Mouse (Mus musculus): ENCODE data around the gene Arl11. TPM values are rescaled to one million over a fixed set of nuclear protein-coding genes. Genes with fewer than 3 reads are reported as not detected.

Arl11 gene
- polyA plus RNA-seq, 1 experiment from 2014 or later, result 1.2 TPM

DNA sequence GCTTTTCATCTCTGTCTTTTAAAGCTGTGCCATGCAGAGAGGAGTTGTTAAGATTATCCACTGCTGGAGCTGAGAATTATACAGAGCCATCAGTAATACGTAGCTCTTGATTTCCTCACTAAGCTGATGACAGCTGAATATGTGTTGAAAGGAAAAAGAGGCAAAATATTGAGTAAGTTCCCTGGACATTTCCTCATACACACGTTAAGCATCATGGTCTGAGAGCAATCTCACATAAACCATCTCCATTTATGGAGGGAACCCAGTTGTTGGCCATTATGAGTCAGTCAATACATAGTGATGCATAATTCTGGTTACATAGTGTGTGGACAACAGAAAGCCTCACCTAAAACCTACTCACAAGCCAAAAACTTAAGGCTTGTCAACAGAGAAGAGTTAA lies 7.1 kb upstream of the Arl11 start:
- no peaks in the 10 kb centered on the region for H3K4me1 ChIP-seq (replicated peaks; ENCODE audit: control insufficient read depth, insufficient read depth)
- TF ChIP-seq EP300 (optimal IDR thresholded peaks at IDR 0.05) (no peak), CTCF (IDR thresholded peaks at IDR 0.05; ENCODE audit: low read depth) (no peak)
- ATAC-seq (ENCODE audit: low FRiP score, low TSS enrichment) (no peak), DNase-seq (ENCODE audit: low spot score) (no peak)
- H3K36me3 ChIP-seq (ENCODE audit: control insufficient read depth, insufficient read depth, low read length), result no peaks in the 10 kb centered on the region
- no peaks in the 10 kb centered on the region for H3K27me3 ChIP-seq (ENCODE audit: control insufficient read depth, insufficient read depth, low read length)
- no peak overlapping the region for H3K4me3 ChIP-seq (ENCODE audit: low read depth, low read length)
- no peak overlapping the region for H3K4me2 ChIP-seq (replicated peaks; ENCODE audit: low read depth)
- no peak overlapping the region for H3K9ac ChIP-seq (ENCODE audit: low read length)
- H3K27ac ChIP-seq (replicated peaks), result no peak overlapping the region
- H3K9me3 ChIP-seq (ENCODE audit: control insufficient read depth, low read length), result no peaks in the 10 kb centered on the region
- 39% methylated on average over 2 of the region's 2 CpGs for WGBS

DNA sequence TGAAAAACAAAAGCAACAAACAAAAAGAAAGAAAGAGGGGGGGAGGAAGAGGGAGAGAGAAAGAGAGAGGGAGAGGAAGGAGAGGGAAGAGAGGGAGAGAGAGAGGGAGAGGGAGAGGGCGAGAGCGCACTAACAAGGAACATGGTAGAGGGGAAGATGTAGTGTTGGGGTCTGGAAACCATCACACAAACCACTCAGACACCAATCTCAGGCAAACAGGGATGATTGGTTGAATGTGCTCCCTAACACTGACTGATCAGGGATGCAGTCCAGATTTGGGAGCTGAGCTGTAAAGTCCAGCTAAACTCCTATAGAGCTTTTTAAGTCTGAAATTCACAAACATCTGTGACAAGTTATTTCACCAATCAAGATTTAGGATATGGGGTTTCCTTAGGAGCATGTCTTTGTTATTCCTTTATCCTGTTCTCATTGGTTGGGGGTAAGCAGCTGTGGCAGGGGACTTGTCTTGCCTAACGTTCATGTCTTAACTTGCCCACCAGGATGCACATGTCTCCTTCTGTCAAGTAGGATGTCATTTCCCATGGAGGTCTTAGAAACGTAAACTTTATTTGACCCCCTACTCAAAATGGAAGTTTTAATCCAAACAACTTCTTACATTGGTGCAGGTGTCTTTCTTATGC lies 5.5 kb upstream of the Arl11 start:
- ATAC-seq (ENCODE audit: low FRiP score, low TSS enrichment) (no peak), DNase-seq (ENCODE audit: low spot score) (no peak)
- no peaks in the 10 kb centered on the region for H3K27me3 ChIP-seq (ENCODE audit: control insufficient read depth, insufficient read depth, low read length)
- no peak overlapping the region for H3K4me3 ChIP-seq (ENCODE audit: low read depth, low read length)
- no peaks in the 10 kb centered on the region for H3K36me3 ChIP-seq (ENCODE audit: control insufficient read depth, insufficient read depth, low read length)
- H3K27ac ChIP-seq (replicated peaks), result no peak overlapping the region
- H3K9ac ChIP-seq (ENCODE audit: low read length), result no peak overlapping the region
- H3K4me2 ChIP-seq (replicated peaks; ENCODE audit: low read depth), result no peak overlapping the region
- no peaks in the 10 kb centered on the region for H3K9me3 ChIP-seq (ENCODE audit: control insufficient read depth, low read length)
- no peaks in the 10 kb centered on the region for H3K4me1 ChIP-seq (replicated peaks; ENCODE audit: control insufficient read depth, insufficient read depth)
- TF ChIP-seq CTCF (IDR thresholded peaks at IDR 0.05; ENCODE audit: low read depth), result no peak
- TF ChIP-seq EP300 (optimal IDR thresholded peaks at IDR 0.05), result no peak
- WGBS, result 47% methylated on average over 4 of the region's 4 CpGs

DNA sequence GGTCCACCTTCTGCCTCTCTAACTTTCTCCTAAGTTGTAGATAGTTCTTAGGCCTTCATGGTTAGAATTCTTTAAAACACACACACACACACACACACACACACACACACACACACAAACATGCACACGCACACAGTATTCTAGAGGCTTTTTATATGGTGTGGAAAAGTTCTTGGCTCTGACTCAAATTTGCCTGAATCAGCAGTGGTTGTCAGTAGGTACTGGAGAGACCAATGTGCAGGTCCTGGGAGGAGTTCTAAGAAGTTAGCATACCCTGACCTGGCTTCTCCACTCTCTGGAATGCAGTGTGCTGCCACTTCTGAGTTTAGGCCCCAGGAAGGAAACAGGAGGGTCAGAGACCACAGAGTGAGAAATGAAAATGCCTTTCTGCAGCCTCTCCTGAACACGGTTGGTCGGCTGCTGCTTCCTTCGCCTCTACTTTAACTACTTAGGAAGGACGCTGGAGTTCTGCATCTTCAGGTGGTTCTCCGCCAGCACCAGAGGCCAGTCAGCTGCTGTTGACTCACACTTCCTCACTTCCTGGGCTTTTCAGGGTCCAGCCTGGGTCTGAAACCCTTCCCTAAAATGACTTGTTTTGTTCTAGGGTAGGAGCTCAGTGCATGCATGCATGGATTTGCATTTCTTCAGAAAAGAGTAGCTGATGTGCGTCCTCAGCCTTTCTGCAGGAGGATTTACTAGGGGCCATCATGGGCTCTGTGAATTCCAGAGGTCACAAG lies 651 bp downstream of the Arl11 start:
- no peak overlapping the region for H3K4me3 ChIP-seq (ENCODE audit: low read depth, low read length)
- WGBS, result 65% methylated on average over 7 of the region's 7 CpGs
- 0 out of 2 replicates have a peak overlapping the region, but pooled peaks have one; percentile 8 for H3K9ac ChIP-seq (ENCODE audit: low read length)
- no peak overlapping the region for H3K4me2 ChIP-seq (replicated peaks; ENCODE audit: low read depth)
- no peaks in the 10 kb centered on the region for H3K9me3 ChIP-seq (ENCODE audit: control insufficient read depth, low read length)
- H3K4me1 ChIP-seq (replicated peaks; ENCODE audit: control insufficient read depth, insufficient read depth), result 0 out of 2 replicates have a peak, but pooled peaks cover 4% of the 10 kb centered on the region
- TF ChIP-seq CTCF (IDR thresholded peaks at IDR 0.05; ENCODE audit: low read depth) (no peak), EP300 (optimal IDR thresholded peaks at IDR 0.05) (no peak)
- ATAC-seq (ENCODE audit: low FRiP score, low TSS enrichment) (no peak), DNase-seq (ENCODE audit: low spot score) (no peak)
- no peaks in the 10 kb centered on the region for H3K36me3 ChIP-seq (ENCODE audit: control insufficient read depth, insufficient read depth, low read length)
- H3K27ac ChIP-seq (replicated peaks), result no peak overlapping the region
- no peaks in the 10 kb centered on the region for H3K27me3 ChIP-seq (ENCODE audit: control insufficient read depth, insufficient read depth, low read length)

GRCm38 (mm10) chr14:61310963-61311362 lies 1.4 kb downstream of the Arl11 start:
- Histone ChIP-seq H3K9ac (ENCODE audit: low read length) (no peak overlapping the region), H3K27me3 (ENCODE audit: control insufficient read depth, insufficient read depth, low read length) (no peaks in the 10 kb centered on the region), H3K36me3 (ENCODE audit: control insufficient read depth, insufficient read depth, low read length) (no peaks in the 10 kb centered on the region), H3K4me2 (replicated peaks; ENCODE audit: low read depth) (peak overlapping the region; percentile 14; the same call in 1 of the 2 replicates), H3K27ac (replicated peaks) (no peak overlapping the region), H3K4me3 (ENCODE audit: low read depth, low read length) (no peak overlapping the region), H3K9me3 (ENCODE audit: control insufficient read depth, low read length) (no peaks in the 10 kb centered on the region), H3K4me1 (replicated peaks; ENCODE audit: control insufficient read depth, insufficient read depth) (0 out of 2 replicates have a peak, but pooled peaks cover 4% of the 10 kb centered on the region)
- DNase-seq (ENCODE audit: low spot score) (no peak), ATAC-seq (ENCODE audit: low FRiP score, low TSS enrichment) (no peak)
- TF ChIP-seq EP300 (optimal IDR thresholded peaks at IDR 0.05) (no peak), CTCF (IDR thresholded peaks at IDR 0.05; ENCODE audit: low read depth) (no peak)
- 52% methylated on average over 12 of the region's 12 CpGs for WGBS

DNA sequence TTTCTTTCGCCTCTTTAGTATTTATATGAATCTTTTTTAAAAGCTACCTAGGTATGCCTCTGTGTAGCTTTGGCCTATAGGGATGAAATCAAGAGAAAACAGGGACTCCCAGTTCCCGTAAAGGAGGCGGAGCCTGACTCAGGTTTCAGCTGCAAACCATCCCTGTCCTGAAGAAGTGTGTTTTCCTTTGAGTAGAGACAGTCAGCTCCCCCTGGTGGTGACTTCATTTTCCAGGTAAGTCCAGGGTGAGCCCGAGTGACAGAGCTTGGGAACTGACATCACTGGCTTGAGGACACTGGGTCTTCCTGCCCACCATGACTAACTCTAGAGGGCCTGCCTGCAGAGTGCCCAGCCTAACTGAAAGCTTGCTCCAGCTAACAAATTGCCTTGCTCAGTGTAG lies 7.3 kb downstream of the Arl11 start:
- H3K4me2 ChIP-seq (replicated peaks; ENCODE audit: low read depth), result no peak overlapping the region
- H3K9ac ChIP-seq (ENCODE audit: low read length), result no peak overlapping the region
- H3K9me3 ChIP-seq (ENCODE audit: control insufficient read depth, low read length), result no peaks in the 10 kb centered on the region
- DNase-seq (ENCODE audit: low spot score) (peak; percentile 64), ATAC-seq (ENCODE audit: low FRiP score, low TSS enrichment) (peak; percentile 47; the same call in 1 of the 2 replicates)
- no peak overlapping the region for H3K27ac ChIP-seq (replicated peaks)
- H3K4me3 ChIP-seq (ENCODE audit: low read depth, low read length), result no peak overlapping the region
- TF ChIP-seq EP300 (optimal IDR thresholded peaks at IDR 0.05) (no peak), CTCF (IDR thresholded peaks at IDR 0.05; ENCODE audit: low read depth) (peak; percentile 81)
- no peaks in the 10 kb centered on the region for H3K4me1 ChIP-seq (replicated peaks; ENCODE audit: control insufficient read depth, insufficient read depth)
- WGBS, result 32% methylated on average over 4 of the region's 4 CpGs
- no peaks in the 10 kb centered on the region for H3K27me3 ChIP-seq (ENCODE audit: control insufficient read depth, insufficient read depth, low read length)
- H3K36me3 ChIP-seq (ENCODE audit: control insufficient read depth, insufficient read depth, low read length), result no peaks in the 10 kb centered on the region

DNA sequence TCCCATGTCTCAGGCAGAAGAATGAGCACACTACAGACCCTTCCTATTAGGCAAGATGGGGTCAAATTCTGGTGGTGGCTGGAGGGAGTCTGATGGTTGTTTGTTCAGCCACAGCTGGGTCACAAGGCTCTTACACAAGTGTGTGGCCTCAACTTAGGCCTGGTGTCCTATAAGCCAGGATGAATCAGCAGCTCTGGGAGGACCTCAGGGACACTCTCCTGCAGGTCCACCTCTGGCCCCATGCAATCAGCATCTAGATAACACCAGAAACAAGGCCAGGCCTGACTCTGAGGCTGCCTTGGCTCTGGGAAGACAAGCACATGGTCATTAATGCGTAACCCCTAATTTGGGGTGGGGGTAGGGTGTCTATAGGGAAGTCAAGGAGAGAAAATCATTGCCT lies 11.2 kb downstream of the Arl11 start:
- Histone ChIP-seq H3K4me3 (ENCODE audit: low read depth, low read length) (no peak overlapping the region), H3K4me2 (replicated peaks; ENCODE audit: low read depth) (no peak overlapping the region), H3K27me3 (ENCODE audit: control insufficient read depth, insufficient read depth, low read length) (no peaks in the 10 kb centered on the region), H3K9me3 (ENCODE audit: control insufficient read depth, low read length) (no peaks in the 10 kb centered on the region), H3K4me1 (replicated peaks; ENCODE audit: control insufficient read depth, insufficient read depth) (no peaks in the 10 kb centered on the region), H3K9ac (ENCODE audit: low read length) (no peak overlapping the region), H3K27ac (replicated peaks) (no peak overlapping the region), H3K36me3 (ENCODE audit: control insufficient read depth, insufficient read depth, low read length) (no peaks in the 10 kb centered on the region)
- TF ChIP-seq CTCF (IDR thresholded peaks at IDR 0.05; ENCODE audit: low read depth) (no peak), EP300 (optimal IDR thresholded peaks at IDR 0.05) (no peak)
- peak; percentile 24 for DNase-seq (ENCODE audit: low spot score)
- 82% methylated on average over 1 of the region's 1 CpGs for WGBS
- ATAC-seq (ENCODE audit: low FRiP score, low TSS enrichment), result peak; percentile 75

Measured in stomach, postnatal 0 days (tissue).